Mouse (Mus musculus): Measurements from ENCODE around the gene Rpl27. TPM values are rescaled to one million over a fixed set of nuclear protein-coding genes. Genes with fewer than 3 reads are reported as not detected.
"Not testable (repeated sequence)": the region's sequence is repeated elsewhere in the genome, so short reads cannot be mapped to it uniquely, and the experiment has no call there.

Rpl27 gene
- total RNA-seq, 2 experiments from 2014 or later, result 81.3 to 87.8 TPM

DNA sequence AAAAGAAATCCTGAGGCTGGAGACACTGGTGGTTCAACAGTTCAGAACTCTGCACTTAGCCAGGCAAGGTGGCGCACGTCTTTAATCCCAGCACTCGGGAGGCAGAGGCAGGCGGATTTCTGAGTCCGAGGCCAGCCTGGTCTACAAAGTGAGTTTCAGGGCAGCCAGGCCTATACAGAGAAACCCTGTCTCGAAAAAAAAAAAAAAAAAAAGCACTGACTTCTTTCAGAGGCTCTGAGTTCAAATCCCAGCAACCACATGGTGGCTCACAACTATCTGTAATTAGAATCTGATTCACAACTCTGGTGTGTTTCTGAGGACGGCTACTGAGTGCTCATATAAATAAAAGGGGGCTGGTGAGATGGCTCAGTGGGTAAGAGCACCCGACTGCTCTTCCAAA is 4.8 kb downstream of the Rpl27 start:
- DNase-seq (ENCODE audit: low spot score in 2 of 2), result not testable (repeated sequence)

DNA sequence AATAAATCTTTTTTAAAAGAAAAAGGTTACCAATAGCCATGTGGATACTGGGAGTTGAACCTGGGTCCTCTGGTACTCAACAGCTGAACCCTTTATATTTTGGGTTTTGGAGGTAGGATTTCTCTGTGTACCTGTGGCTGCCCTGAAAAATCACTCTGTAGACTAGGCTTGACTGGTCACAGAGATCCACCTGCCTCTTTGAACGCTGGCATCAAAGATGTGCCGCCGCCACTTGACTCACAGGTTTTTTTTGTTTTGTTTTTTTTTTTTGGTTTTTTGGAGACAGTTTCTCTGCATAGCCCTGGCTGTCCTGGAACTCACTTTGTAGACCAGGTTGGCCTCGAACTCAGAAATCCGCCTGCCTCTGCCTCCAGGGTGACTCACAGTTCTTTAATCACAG is 5.7 kb downstream of the Rpl27 start:
- DNase-seq (ENCODE audit: low spot score in 2 of 2), result no peak

DNA sequence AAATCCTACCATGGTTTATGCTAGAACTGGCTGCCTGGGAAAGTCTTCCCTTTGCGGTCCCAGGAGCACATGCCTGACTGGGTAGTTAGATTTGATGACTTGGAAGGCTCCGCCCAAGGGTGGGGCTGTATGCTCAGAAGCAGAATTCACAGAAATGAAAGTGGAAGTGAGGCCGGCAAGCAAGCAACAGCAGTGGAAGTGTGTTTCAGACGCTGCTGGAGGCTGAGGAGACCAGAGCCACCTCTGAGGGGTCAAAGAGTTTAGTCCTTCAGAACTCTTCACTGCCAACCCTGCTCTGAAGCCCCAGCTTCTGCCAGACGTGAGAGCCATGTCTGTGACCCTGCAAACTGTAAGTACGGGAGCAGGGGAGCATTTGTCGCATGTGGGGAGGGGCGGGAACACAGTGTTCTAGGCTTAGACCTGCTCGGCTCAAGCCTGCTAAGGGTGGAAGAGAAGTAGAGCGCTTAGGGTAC is 6.2 kb downstream of the Rpl27 start, which contains the start of gene Ifi35:
Gene Ifi35 (plus strand): TSS at position 134 of the 473 bp plus-strand sequence.
- DNase-seq (ENCODE audit: low spot score in 2 of 2), result peak in 1 of 2 experiments; percentile 75

DNA sequence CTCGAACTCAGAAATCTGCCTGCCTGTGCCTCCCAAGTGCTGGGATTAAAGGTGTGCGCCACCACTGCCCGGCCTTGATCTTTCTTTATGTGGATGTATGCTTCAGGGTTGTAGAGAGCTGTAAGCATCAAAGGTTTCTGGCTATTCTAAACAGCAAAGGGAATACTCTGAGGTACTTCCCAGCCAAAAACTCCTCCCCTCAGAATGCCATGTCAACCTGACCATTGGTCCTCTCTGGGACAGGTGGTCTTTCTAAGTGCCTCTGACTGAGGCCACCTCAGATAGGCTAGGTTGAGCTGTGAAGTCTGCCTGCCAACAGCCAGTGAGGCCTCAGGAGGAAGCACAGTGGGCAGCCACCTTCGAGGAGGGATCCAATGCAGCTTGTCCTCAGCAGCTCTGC is 6.8 kb downstream of the Rpl27 start:
- DNase-seq (ENCODE audit: low spot score in 2 of 2), result no peak

DNA sequence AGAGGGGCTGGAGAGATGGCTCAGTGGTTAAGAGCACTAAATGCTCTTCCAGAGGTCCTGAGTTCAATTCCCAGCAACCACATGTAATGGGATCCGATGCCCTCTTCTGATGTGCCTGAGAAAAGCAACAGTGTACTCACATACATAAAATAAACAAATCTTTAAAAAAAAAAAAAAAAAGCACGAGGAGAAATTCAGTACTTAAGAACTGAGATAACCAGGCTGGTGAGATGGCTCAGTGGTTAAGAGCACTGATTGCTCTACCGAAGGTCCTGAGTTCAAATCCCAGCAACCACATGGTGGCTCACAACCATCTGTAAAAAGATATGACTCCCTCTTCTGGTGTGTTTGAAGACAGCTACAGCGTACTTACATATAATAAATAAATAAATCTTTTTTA is 7.5 kb downstream of the Rpl27 start:
- DNase-seq (ENCODE audit: low spot score in 2 of 2), result not testable (repeated sequence)

DNA sequence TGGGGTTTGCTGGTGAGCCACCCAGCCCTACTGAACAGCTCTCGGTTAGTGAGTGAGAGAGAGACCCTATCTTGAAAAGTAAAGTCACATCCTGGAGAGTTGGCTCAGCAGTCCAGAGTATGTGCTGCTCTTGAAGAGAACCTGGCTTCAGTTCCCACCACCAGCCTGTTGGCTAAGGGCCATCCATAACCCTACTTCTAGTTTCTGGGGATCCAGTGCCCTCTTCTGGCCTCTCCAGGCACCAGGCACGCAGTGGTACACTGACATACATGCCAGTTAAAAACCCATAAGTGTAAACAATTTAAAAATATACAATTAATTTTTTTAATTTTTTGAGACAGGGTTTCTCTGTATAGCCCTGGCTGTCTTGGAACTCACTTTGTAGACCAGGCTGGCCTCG is 8.3 kb downstream of the Rpl27 start:
- no peak for DNase-seq (ENCODE audit: low spot score in 2 of 2)

DNA sequence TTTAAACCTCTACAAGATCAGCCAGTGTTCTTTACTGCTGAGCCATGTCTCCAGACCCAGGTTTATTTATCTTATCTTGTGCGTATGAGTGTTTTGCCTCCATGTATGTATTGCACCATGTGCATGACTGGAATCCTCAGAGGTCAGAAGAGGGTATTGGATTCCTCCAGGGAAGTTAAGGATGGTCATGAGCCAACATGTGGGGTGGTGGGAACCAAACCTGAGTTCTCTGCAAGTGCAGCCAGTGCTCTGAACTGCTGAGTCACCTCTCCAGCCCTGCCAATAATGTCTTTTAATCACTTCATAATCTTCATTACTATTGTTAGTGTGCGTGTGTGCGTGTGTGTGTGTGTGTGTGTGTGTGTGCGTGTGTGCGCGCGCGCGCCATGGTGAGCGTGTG is 9.4 kb downstream of the Rpl27 start:
- DNase-seq (ENCODE audit: low spot score in 2 of 2), result no peak

DNA sequence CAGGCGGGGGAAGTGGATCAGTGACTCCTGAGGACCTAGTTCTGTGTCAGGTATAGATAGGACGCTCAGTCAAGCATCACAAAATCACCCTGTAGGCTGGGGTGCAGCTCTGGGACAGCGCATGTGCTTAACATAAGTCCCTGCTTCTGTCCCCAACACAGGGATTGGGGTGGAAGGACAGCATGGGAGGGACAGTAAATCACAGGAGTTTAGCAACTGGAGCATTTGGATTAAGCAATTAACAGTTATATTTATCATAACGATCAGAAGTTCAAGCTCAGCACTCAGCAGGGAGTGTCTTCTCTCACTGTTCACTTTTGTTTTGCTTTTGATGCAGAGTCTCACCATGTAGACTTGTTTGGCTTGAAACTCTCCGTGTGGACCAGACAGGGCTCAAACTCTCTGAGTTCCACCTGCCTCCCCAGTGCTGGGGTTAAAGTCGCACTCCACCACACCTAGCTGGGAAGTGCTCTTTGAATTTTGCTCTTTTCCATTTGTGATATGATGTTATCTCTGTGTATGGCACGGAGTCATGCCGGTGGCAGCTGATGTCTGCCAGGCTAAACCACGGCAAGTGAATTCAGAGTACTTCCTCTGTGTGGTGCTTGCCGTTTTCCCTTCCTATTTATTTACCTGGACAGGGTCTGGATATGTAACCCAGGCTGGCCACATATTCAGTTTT is 10.1 kb downstream of the Rpl27 start:
- DNase-seq (ENCODE audit: low spot score in 2 of 2), result no peak

DNA sequence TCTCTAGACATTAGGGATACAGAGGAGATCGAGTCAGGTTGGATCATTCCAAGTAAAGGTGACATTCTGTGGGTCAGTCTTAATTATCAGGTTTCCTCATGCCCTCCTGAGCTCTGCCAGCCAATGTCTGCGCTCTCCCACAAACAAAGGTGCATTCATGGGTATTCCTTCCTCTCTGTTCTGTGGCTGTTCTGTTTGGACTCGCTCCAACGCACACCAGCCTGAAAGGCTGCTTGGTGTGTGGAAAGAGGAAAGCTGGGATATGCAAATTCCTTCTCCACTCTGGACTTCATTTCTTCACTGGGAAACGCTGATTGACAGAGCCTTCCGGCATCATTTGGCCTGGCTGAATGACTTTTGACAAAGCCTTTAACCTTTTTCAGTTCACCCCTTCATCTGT is 12.6 kb downstream of the Rpl27 start:
- DNase-seq (ENCODE audit: low spot score in 2 of 2), result no peak

DNA sequence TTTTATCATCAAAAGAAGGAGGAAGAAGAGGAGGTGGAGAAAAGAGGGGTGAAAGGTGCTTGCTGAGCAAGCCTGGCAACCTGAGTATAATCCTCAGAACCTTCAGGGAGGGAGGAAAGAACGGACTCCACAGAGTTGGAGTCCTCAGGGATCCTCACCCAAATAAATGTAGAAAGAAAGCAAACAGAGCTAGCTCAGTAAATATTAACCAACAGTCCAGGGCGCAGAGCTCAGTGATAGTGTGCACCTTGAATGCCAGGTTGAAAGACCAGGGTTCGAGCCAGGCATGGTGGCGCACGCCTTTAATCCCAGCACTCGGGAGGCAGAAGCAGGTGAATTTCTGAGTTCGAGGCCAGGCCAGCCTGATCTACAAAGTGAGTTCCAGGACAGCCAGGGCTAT is 13.5 kb downstream of the Rpl27 start:
- no peak for DNase-seq (ENCODE audit: low spot score in 2 of 2)

DNA sequence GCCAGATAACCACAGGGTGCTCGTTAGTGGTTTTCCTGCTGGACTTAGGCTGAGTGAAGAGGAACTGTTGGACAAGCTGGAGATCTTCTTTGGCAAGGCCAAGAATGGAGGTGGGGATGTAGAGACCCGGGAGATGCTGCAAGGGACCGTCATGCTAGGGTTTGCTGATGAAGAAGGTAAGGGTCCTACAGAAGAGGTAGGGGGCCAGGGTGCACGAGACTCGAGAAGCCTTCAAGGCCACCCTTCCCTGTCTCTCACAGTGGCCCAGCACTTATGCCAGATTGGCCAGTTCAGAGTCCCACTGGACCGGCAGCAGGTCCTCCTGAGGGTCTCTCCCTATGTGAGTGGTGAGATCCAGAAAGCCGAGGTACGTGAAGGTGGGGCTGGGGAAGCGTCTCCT is 15.5 kb downstream of the Rpl27 start:
- DNase-seq (ENCODE audit: low spot score in 2 of 2), result no peak

DNA sequence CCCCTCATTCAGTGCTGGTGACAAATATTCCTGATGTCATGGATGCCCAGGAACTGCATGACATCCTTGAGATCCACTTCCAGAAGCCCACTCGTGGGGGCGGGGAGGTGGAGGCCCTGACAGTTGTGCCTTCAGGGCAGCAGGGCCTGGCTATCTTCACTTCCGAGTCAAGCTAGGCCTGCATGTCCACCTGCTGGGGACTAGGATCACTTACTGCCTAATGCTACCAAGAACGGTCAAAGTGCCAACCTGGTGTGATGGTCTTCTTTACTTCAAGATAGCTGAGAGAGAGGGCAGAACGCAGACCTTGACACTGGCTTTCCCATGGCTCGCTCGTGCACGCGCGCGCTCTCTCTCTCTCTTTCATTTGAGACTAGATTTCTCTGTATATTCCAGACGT is 16.1 kb downstream of the Rpl27 start:
- DNase-seq (ENCODE audit: low spot score in 2 of 2), result no peak

DNA sequence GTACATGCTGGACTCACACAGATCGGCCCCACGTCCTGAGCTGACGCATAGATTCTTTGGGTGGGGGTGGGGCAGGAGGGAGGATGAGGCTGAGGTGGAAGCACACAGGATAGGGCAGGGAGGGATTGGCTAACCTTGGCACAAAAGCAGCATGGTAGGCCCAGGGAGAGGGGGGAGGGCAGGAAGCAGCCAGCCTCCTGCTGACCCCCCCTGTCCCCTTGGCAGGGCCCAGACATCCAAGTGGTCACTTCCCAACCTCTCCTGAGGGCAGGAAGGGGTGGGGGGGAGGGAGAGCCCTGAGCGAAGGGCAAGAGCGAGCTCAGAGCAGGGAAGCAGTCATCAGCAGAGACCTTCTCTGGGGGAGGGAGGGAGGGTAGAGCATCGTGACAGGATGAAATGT is 17.6 kb downstream of the Rpl27 start:
- DNase-seq (ENCODE audit: low spot score in 2 of 2), result no peak

DNA sequence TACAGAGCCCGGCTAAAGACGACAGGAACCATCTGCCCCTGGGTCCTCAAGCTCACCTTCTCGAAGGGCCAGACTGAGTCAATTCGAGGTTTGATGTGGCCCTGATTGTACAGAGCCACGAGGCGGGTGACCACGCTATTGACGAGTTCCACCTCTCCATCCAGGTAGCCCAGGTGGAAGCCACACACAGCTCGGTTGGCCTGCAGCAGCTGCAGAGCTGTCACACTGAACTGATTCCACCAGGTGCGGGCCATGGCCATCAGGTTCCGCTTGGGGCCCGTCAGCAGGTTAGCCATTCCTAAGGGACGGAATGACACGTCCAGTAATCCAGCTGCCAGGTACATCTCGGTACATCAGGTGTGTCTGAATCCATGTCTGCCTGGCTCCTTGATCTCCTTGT is 18.2 kb downstream of the Rpl27 start:
- no peak for DNase-seq (ENCODE audit: low spot score in 2 of 2)

DNA sequence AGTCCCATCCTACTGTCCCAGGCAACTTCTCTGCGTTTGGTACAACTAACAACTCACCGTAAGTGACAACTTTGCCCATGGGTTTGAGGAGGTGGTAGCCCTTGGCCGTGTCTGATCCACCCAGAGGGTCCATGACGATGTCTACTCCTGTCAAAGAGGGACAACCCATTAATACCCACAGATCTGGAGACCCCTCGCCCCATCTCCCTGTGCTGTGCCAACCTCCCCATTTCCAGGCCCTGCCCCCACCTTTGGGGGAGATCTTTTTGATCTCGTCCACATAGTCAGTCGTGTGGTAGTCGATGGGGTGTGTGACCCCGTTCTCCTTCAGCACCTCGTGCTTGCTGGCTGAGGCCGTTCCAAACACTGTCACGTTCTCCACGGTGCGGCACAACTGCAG is 20.0 kb downstream of the Rpl27 start:
- no peak for DNase-seq (ENCODE audit: low spot score in 2 of 2)

DNA sequence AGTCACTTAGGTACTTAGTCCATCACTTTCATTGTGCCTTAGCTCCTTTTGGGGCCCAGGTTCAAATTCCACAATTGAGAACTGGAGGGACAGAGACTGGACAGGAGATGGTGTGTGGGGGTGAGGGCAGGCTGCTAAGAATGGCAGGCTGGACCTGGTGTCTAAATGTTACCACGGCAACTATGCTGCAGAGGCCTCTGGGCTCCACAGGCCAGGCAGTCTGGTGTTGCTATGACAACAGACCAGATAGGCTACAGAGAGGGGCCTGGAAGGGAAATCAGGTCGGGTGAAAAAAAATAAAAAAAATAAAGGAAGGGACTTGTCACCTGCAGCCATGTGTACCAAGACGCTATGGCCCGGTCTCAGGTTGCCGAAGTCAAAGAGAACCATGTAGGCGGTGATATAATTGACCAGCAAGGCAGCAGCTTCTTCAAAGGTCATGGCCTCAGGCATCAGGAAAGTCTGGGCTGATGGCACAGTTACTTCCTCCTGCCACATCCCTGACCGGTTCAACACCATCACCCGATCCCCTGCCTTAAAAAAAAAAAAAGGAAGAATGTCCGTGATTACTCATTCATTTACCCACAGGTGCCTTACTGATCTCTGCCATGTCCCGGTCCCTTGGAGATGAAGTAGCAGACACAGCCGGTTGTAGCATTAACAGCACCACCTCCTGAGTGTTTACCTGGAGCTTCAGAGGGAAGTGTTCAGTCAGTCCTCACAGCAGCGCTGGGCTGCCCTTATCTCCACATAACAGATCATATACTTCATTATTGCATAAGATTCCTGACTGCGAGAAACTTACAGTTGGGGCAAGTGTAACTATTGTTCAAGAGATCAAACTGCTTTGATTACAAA is 20.7 kb downstream of the Rpl27 start:
- DNase-seq (ENCODE audit: low spot score in 2 of 2), result no peak

DNA sequence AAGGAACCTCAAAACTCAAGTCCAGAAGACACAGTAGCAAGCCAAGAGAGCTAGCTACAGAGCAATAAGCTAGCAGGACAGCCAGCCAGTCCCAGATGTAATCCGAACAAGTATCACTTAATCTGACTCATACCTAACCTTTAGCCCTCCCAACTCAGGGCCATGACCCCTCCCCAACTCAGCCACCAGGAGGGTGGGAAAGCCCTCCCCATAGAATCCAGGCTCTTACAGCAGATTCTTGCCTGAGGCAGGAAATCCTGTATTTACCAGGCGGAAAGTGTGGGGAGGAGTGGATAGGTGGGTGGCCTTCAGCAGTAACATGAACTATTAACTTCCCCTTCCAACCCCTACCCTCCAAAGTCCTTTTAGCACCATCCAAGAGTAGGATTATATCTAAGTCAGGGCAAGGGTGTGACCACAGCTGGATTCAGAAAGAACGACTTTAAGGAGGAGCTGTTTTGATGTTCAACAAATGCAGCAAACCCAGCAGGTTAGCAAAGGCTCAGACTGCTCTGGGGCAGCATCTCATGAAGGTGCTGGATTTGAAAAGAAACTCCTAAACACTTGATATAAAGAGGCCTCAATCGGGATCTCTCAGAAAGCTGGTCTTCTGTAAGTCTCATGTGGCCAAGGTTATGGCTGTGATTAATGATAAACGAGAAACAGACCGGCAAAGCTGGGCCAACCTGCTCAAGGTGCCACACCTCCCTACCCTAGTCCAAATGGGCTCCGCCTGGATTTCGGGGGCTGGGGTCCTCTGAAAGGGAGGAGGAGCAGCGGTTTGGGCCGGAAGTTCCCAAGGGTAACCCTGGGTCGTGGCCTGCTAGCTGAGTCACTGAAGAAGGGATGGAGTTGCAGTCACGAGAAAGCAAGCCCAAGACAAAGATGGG is 22.4 kb downstream of the Rpl27 start, which contains the start of gene Rnd2:
Gene Rnd2 (plus strand): TSS at position 789 of the 890 bp plus-strand sequence.
- DNase-seq (ENCODE audit: low spot score in 2 of 2), result no peak

DNA sequence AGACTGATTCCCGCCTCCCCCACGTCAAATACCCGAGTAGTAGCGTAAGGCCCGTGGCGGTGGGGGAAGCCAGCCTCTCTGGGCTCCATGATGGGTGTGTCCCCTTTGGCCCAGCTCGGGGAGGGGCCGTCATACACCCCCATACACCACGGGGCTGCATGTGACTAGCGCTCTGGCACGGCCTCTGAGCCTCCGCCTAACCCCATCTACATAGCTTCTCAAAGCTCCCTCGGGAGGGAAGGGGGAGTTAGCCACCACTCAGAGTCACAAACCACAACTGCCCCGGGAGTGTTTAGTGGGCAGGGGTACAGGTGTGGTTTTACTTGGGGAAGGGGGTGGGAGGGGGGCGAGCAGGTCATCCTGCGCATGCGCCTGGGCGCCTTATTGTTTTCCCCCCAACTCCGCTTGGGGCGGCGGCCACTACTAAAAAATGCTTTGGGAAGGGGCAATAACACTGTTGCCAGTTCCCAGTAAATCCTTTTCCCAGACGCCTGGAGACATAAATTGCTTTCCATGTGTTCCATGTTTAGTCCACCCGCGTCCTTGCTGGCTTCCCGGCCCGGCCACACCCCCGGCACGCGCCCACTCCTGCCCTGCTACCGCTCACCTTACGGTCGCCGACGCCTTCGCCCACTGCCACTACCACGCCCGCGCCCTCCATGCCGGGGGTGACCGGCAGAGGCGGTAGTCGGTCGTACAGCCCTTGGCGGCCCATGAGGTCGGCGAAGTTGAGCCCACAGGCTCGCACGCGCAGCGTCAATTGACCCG is 23.2 kb downstream of the Rpl27 start:
- DNase-seq (ENCODE audit: low spot score in 2 of 2), result peak; percentile 48 to 80

DNA sequence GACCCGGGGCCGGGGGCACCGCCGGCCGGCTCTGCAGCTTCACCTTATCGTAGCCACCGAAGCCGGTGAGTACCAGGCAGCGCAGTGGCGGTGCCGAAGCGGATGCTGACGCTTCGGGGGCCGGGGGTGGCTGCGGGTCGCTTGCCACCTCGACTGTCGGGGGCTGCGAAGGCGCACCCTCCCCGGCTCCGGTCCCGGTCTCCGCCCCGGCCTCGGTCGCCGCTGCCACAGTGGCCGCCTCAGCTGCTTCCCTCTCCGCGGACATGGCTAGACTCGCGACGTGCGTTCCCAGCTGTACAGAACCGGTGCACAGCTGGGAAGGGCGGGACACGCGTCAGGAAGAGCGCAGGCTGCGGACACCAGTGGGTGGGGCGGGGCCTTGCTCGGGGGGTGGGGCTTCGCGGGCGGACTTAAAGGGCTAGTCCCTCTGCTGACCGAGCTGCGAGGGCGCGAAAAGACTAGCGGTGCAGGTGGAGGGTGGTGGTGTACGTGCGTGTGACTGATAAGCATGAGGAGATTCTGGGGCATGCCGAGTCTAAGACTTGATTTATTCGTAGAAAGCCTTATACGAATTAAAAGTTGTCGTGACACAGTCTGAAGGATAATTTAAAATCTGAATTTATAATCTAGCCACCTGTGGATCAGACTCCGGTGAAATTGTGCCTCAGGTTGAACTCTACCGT is 23.9 kb downstream of the Rpl27 start, which contains the start of gene Vat1:
Gene Vat1 (minus strand): TSS at position 362 of the 683 bp plus-strand sequence.
- peak; percentile 49 to 78 for DNase-seq (ENCODE audit: low spot score in 2 of 2)

DNA sequence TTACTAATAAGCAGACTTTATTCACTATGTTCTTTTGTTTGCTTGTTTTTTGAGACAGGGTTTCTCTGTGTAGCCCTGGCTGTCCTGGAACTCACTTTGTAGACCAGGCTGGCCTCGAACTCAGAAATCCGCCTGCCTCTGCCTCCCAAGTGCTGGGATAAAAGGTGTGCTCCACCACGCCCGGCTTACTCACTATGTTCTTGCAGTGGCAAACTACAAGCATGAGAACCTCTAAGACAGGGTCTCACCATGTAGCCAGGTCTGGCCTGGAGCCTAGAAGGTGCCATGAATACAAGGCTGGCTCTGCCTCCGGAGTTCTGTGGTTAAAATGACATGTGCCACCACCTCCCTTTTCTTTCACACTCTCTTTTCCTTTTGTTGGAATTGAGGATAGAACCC is 24.5 kb downstream of the Rpl27 start:
- DNase-seq (ENCODE audit: low spot score in 2 of 2), result not testable (repeated sequence)

Measured in gastrocnemius, postnatal 4 days (tissue).